Mouse (Mus musculus) testis, postnatal 10 days (tissue): ENCODE results near the gene Pcolce2.
A peak's percentile ranks its signal among the peaks of the same experiment; 100 is the strongest.

Source experiments
- DNase-seq: peaks from one replicate; pipeline ENCODE4 v3.0.0; 2021; ENCODE audit warnings: low spot score

Gene Pcolce2

DNA sequence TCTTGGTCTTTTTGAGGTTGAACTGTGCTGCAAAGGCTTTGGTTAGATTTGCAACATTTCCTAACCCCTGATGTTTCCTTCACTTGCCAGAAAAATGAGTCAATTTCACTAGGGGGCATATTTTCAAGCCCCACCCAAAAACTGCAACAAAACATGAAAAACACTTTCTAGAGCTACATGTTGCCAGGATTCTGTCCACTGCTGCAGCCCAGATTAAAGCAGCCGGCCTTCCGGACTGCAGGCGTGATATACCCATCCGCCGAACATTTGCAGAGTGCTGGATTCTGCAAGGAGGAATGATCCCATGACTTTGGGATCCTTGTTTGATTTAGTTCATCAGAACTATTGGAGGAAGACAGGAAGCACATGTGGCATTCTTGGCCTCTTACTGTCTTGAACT lies 17.0 kb downstream of the Pcolce2 start:
- no peak for DNase-seq

DNA sequence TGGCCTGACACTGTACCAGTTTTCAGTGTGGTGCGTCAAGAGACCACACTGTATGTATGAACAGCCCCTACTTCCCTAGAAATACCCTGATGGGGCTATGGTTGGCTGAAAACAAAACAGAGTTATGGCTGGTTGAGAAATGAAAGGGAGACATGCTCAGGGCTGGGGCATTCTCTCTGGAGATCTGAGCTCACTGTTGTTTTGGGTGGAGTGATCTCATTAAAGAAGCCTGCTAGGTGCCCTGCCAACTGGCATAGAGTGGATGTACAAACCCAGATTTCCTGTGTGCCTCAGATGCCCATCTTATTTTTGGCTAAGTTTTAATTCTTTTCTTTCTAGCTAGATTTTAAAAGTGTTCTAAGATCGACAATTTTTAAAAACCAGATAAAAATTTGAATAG lies 20.5 kb downstream of the Pcolce2 start:
- no peak for DNase-seq

DNA sequence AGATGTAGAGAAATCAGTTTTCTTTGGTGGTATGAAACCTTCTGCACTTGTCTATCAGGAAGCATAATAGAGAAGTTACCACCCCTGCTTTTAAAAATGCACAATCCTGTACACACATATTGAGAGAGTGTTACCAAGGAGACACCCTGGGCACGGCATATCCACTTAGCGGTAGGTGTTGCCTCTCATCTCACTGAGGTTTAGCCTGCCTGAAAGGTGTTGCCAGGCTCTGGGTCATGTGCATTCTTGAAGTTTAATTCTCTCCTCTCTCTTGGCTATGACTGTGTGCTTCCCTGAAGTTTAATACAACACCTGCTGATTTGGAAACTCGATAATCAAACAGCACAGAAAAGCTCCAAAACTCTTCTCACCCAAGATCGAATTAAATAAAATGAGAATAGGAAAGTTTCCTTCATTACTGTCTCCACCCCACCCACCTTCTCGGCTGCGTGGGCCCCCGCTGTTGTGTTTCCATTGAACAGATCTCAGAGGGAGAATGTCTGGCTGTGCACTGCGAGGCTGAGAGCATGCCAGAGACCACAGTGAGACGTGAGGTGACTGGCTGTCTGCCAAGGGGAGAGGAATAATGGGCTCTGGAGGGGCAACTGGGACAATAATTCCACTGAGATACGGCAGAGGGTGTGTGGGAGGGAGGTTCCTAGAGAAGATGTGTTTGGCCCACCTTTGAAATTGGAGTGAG lies 27.0 kb downstream of the Pcolce2 start:
- DNase-seq = no peak

DNA sequence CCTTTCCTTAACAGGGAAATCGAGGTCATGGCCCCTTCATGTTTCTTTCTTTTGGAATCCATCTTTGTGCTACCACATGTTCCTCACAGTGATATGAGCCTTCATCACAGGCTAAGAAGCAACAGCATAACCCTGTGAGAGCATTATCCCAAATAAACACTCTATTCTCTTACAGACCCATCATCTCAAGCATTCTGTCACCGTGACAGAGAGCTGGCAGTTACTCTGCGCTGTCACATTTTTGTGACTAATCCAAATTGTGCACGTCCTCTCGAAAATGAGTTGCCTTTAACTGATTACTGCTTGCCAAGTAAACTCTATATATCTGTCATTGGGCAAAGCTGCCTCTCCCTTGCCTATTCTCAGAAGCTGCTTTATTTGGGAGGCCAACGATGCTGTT lies 28.4 kb downstream of the Pcolce2 start:
- no peak for DNase-seq

DNA sequence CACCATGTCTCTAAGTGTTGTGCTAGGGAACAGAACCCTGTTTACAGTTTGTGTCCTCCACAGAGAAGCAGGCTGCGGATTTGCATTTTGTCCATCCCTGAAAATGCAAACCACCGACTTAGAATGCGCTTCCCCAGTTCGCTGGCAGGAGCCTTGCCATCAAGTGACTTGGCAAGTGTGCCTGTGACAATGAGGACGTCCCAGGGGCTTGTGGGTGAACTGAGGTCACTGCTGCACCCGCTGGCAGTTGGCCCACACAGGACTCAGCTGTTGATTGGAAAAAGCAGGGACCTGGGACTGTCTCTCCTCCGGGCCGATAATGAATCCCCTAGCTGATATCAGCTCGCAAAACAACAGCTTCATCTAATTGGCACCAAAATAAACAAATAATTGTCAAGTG lies 30.4 kb downstream of the Pcolce2 start:
- peak; percentile 55 for DNase-seq

DNA sequence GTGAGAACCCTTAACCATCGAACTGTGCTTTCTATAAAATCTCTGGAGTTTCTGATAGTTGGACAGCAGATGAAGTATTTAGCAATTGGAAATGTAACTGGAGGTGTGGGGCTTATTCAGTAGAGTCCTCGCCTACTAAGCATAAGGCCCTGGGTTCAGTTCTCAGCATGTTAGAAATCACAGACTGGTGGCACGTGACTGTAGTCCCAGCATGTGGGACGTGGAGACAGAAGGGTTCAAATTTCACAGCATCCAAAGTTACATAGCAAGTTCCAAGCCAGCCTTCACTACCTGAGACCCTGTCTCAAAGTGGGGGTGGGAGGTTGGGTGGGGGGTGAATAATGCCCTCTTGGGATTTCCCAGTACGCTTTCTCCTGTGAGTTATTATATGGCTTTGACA lies 30.9 kb downstream of the Pcolce2 start:
- no peak for DNase-seq

DNA sequence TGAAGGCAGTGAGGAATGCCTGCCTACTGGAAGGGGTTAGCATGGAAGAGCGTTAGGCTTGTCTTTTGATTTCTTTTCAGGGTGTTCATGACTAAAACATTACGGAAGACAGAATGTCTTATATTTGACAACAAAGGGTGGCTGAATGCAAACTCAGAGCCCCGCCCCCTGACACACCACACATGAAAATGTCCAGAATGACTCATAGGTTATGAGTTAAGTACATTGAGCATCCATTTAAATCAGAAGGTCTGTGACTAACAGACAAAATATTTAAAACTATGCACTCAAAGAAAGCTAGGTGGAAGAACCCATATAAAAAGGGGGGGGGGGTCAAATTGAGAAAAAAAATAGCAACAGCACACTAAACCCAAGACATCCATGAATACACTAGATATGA lies 34.9 kb downstream of the Pcolce2 start:
- DNase-seq = no peak

DNA sequence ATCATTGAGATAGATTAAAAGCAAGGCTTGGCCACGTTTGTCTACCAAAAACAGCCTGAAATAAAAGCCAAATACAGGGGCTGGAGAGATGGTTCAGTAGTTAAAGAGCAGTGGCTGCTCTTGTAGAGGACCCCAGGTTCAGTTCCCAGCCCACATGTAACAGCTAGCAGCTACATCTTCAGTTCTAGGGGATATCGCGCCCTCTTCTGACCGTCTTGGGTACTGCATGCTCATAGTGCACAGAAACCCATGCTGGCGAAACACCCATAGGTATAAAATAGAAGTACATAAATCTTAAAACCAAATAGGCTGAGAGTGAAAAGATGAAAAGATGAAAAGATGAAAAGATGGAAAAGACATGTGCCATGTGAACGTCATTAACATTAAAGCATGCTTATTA lies 35.4 kb downstream of the Pcolce2 start:
- no peak for DNase-seq

DNA sequence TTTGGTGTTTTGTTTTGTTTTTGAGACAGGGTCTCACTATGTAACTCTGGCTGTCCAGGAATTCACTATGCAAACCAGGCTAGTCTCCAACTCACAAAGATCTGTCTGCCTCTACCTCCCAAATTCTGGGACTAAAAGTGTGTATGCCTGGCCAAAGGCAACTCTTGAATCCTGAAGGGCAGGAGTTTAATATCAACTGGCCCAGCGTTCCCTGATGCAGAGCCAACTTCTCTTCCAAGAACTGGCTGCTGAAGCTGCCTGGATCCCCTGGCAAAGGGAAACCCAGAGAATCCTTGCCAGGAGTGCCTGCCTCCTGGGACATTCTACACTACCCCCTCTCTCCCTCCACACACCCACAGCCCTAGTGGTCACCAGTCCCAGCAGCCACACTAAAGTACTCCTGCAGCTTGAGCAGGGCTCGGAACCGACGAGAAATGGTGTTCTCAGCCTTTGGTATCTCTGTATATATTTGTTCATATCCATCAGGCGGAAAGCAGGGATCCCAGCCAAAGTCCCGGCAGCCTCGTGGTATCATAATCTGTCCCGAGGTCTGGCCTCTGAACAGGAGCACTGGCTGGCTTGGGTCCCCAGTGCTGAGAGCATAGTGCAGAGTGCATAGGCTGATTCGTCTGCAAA lies 37.8 kb downstream of the Pcolce2 start:
- DNase-seq = peak; percentile 45

DNA sequence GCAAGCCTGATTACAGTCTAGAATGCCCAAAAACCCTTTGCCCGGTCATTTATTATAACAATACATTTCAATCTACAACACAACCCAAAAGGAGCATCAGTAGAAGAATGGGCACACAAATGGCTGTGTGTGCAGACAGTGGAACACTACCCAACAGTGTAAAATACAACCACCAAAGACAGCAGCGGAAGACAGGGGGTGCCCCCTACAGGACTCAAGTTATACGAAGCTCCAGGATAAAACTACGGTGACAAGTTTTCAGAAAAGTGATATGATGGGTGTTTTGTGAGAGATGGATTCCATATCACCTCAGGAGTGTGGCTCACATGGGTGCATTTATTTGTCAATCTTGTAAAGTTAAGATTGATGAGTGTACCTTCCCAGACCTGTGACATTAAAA lies 38.6 kb downstream of the Pcolce2 start:
- DNase-seq = no peak

DNA sequence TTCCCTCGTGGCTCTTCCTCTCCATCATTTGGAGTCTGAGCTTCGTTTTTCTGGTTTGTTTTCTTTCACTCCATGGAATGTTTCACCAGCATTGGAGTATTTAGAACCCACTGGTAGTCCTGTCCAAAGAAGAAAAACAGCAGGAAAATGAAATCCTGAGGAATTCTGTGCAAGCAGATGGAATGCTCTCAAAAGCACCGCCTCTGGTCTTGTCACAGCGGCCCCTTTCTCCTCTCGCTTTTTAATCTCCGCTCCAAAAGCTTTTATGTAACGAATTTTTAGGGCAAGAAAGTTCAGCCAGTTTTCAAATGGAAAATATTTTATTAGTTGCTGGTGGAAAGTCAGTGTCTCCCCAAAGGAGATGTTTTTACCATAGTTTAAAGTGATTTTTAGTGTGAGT lies 42.6 kb downstream of the Pcolce2 start:
- DNase-seq = no peak

DNA sequence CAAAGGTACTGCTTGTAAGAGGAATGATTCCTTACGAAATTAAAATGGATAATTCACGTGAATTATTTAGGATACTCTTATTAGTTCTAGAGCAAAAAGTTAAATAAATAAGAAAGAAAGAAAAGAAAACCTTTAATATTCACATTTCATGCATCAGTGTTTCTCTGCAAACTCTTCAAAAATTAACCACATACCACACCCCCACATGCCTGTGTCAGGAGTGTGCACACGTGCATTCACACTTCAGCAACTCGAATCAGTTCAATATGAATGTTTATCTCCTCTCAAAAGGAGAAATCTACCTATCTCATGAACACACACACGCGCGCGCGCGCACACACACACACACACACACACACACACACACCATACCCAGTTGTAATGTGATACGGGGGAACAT lies 43.3 kb downstream of the Pcolce2 start:
- no peak for DNase-seq

DNA sequence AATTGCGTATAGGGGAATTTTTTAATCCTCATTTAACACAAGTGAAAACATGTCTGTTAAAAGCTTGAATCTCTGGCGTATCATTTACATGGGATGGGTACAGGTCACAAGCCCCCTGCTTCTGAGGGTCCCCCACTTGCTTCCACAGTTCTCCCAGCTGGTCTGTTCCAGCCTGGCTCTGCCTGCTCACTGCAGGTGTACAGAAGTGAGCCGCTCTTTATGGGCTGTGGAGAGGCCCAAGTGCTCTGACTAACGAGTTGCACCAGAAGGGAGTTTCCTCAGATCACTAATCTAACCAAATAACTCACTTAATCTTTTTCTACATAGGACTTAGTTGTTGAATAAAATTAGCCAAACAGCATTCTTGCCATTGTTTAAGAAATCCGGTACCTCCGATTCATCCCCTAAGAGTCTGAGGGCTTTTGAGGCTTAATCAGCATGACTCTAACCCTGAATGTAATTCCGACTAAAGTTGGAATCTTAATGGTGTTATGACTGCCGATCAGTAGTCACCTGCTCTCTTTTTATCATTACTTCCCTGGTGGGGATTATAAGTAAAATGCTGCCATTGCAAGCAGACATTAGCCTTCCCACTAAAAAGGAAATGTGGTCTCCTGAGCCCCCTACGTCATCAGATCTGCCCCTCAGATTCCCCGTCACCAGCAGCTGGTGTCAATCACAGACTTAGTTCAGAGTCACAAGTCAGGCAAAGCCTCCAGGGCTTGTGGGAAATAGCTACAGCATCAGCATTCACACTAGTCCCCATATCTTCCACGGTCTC lies 48.4 kb downstream of the Pcolce2 start:
- DNase-seq = no peak

DNA sequence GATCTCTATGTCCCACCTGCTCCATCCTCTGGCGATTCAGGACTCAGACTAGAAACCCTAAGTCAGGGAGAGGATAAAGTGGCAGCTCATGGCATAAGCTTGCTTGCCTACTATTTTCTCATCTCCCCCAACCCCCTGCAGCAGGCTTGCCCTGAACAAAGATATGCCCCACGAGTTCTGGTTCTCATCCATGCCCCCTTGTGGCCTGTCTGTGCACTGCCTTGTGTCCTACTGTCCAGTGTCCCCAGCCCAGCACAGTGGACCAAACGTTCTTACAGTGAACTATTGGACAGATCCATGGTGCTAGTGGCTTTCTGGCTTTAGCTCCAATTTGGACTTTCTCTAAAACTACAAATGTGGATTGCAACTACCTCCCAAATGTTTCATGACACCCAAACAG lies 50.7 kb downstream of the Pcolce2 start:
- peak; percentile 63 for DNase-seq

DNA sequence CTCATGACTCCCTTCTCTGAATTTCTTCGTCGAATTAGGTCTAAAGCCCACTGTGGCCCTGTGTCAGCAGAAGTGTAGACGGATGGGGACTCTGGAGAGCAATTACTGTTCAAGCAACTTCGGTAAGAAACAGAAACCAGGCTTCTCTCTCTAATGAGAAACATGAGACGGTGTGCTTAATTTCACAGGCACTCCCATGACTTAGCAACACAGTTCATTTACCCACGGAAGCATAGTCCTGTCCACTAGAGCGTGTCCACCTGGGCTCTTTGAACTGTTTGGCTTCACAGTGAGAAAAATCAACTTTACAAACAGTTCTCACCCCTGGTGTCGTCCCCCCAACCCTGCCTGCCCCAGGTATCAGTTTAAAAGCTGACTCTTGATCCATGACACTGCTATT lies 55.4 kb downstream of the Pcolce2 start:
- no peak for DNase-seq

DNA sequence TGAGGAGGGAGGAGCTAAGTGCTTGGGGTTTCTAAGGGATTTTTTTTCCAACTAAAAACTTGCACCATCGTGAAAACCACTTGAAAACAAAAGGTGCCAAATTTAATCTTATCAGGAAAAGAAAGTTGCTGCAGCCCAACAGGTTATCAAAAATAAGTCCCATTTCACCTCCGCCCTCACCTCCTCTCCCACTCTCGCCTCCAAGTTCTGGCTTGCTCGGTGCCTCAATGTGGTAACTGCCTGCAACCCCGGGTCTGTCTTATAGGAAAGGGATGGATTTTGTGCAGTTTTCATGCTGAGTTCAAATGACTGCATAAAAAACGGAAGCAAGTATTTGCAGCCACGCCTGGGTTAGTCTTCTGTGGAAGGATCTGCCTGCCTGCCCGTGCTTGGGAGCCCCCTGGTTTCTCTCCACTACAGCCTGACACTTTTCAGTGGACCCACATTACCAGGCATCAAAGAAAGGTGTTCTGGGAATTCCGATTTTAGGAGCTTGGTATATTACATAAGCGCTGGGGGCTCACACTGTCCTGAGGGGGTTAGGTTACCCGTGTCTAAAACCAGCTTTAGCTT lies 56.2 kb downstream of the Pcolce2 start:
- no peak for DNase-seq

DNA sequence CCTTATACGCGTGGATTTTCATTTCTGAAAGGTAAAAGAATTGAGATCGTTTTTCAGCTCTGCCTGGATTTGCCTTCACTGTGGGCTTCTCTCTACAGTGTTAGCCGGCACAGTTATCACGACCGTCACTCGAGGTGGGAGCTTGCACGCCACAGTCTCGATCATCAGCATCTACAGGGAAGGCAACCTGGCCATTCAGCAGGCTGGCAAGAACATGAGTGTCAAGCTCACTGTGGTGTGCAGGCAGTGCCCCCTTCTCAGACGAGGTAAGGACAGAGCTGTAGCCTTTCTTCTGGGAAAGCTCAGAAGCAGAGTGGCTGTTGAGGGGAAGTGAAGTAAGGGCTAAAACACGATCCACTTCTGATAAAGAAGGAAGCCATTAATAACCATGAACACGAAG lies 57.1 kb downstream of the Pcolce2 start:
- no peak for DNase-seq

DNA sequence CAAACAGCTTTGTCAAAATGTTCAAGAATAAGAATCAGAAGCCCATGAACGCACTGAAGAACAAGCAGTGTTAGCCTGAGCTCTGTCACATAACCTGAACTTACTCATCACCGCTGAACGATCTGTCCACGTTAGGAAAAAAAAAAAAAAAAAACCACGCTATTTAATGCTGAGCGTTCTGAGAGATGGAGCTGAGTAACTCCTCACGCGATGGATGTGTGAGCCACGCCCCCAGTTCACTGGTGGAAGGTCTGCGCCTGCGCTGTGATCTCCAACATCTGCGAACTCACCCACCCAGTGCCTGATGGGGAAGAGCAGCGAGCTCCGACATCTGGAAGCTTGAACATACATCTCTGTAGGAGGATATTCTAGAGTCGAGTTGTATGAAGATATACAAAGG lies 57.6 kb downstream of the Pcolce2 start:
- DNase-seq = no peak

DNA sequence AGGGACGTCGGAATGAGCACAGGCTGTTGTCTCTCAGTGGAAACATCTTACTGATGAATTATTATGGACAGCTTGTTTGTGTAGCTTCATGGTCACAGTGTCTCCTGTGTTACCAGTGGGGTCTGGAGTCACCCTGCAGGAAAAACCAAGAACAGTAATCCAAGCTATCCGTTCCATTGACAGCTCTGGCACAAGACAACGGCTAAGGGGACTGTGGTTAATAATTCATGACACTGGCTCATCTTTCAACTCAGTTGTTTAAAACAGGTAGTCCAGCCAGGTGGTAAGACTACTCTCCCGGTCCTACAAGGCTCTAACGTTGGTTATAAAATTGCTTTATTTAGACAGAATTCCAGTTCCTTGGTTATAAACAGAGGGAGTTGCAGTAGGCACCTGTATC lies 59.2 kb downstream of the Pcolce2 start:
- DNase-seq = no peak

DNA sequence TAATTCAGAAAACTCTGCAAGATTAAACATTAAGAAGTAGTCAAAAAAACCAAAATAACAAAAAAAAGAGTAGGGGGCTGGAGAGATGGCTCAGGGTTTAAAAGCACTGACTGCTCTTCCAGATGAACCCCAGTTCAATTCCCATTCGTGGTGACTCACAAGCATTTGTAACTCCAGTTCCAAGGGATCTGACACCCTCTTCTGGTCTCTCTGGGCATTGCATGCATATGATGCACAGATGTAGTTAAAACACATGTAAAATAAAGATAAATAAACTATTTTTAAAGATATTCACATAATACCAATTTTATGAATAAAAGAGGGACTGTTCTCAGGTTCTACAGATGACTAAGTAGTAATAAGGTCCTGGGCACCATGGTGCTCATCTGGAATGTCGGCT lies 60.4 kb downstream of the Pcolce2 start:
- peak; percentile 60 for DNase-seq

DNA sequence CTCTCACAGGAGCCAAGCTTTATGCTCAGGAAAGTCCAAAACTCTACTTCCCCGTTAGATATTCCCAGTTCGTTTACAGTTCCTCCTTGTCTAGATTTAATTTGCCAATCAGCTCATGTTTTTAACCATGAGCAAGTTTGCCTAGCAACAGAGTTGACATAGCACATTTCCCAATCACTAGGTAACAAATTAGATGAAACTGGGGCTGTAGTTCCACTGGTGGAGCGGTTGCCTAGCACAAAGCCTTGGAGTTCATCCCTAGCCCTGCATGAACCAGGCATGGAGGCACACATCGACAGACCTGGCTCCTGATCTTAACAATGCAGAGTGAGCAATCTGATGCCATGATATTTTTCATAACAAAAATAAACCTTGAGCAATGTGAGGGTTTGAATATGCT lies 61.9 kb downstream of the Pcolce2 start:
- no peak for DNase-seq

DNA sequence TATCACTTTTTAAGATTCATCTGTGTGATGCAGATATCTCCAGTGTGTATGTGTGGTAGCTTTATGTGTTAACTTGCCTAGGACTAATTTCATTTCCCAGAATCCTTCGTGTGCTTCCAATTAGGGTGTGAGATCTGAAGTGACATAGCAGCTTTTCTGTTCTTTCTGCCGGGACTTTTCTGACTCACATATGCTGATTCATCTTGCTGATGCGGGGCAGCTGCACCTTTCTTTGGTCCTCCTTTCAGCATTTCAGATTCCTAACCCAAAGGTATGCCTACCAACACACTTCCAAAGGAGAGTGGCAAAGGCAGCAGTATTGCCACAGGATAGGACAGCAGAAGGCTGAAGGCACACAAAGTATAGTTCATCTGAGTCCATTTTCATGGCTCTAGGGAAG lies 66.7 kb downstream of the Pcolce2 start:
- DNase-seq = no peak

DNA sequence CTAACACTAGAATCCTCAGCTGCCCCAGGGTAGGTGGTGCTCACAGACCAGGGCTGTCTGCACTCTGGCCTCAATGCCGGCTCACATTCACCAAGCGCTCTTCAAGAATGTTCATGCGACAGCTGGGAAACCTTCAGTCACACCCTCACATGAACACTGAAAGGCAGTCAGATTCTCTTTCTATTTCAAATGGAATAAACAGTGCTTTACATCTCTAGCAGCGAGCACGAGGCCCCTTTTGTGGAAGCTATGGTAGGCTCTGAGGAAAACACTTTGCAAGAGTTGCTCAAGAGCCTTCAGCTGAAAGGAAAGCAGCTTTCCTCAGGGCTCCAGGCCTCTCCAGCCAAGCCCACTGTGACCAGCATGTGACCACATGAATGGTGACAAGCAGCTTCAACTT lies 68.0 kb downstream of the Pcolce2 start:
- no peak for DNase-seq
